Mouse (Mus musculus) hindlimb bud, embryonic 11.5 days (tissue): ENCODE data around the gene Rps5.
"Not testable (repeated sequence)": the region's sequence is repeated elsewhere in the genome, so short reads cannot be mapped to it uniquely, and the experiment has no call there.

Experiments
- DNase-seq: peaks from one replicate; pipeline ENCODE4 v3.0.0-alpha.2; 2012; ENCODE audit warnings: low read depth, low spot score; ENCODE audit errors: extremely low spot score

Rps5 gene

DNA sequence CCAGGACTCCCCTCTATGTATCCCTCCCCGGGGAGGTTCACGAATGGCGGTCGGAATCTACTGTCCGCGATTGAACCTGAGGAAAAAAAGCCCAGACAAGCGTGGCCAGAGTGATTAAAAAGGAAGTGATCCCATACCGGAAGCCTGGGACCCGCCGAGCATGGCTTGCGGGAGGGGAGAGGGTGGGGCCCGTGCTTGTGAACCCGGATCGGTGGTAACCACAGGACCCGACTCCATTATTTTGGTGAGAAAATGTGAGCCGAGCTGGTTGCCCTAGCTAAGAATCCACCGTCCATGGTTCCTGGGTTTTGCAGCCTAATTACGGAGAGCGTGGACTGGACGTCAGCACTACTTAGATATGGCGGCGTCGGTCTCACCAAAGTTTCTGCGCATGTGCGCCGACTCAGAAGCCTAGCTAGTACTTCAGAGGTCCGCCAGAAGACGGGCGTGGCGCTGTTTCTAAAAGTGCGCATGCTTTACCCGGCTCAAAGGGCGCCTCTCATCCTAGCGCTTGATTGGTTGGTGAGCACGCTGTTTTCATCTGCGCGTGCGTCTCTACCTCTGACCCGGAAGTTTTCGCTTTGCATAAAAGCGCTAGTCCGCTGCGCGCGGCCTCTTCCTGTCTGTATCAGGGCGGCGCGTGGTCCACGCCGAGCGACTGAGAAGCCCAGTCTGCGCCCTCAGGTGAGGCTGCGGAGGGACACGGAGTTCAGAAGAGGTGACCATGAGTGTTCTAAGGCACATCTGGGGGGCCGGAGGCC is at the start of gene Rps5:
Gene Rps5 (plus strand): TSS at position 586 of the 761 bp plus-strand sequence.
- peak; percentile 98 for DNase-seq

DNA sequence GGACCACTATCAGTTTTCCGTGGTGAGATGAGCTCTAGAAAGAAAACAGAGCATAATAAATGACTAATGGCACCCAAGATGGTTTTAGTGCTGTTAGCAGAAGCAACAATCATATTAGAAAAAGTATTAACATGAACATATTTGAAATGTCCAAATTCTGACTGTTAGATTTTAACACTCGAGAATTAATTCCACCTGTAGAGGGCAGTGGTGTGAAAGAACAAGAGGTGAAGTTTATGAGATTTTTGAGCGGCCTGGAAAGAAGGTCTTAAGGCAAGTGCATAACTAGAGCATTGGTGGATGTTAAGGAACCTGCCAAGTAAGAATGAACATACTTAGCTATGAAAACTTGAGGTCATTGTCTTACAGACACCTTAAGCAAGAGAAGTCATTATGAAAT is 47.8 kb upstream of the Rps5 start:
- peak; percentile 16 for DNase-seq

- no peak for DNase-seq
Observed at GRCm38 (mm10) chr7:12880036-12880435, 42.1 kb upstream of the Rps5 start.

GRCm38 (mm10) chr7:12880497-12880896 is 41.6 kb upstream of the Rps5 start:
- not testable (repeated sequence) for DNase-seq

- DNase-seq, result peak; percentile 89
Observed at GRCm38 (mm10) chr7:12880911-12881660, 41.0 kb upstream of the Rps5 start, which contains the start of gene Zfp128. TSS of gene Zfp128 (plus strand) at chr7:12881177.

- DNase-seq, result no peak
Observed at GRCm38 (mm10) chr7:12886563-12887266, 35.4 kb upstream of the Rps5 start.

- DNase-seq, result no peak
Observed at GRCm38 (mm10) chr7:12887585-12887984, 34.5 kb upstream of the Rps5 start.

- no peak for DNase-seq
Observed at GRCm38 (mm10) chr7:12890928-12891327, 31.2 kb upstream of the Rps5 start.

DNA sequence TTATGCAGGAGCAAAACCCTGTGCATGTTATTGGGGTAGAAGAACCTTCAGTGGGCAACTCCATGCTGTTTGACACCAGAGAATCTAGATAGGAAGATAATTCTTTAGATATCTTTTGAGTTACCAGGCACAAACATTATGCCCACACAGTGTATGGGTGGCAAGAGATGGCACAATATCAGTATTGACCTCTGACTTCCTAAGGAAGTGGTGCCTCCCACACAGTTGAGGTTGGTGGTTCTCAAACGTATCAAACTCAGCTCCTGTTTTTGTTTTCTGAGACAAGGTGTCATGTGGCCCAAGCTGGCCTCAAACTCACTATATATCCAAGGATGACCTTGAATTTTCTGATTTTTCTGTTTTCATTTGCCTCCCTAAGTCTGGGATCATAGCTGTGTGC is 30.8 kb upstream of the Rps5 start:
- DNase-seq, result no peak

DNA sequence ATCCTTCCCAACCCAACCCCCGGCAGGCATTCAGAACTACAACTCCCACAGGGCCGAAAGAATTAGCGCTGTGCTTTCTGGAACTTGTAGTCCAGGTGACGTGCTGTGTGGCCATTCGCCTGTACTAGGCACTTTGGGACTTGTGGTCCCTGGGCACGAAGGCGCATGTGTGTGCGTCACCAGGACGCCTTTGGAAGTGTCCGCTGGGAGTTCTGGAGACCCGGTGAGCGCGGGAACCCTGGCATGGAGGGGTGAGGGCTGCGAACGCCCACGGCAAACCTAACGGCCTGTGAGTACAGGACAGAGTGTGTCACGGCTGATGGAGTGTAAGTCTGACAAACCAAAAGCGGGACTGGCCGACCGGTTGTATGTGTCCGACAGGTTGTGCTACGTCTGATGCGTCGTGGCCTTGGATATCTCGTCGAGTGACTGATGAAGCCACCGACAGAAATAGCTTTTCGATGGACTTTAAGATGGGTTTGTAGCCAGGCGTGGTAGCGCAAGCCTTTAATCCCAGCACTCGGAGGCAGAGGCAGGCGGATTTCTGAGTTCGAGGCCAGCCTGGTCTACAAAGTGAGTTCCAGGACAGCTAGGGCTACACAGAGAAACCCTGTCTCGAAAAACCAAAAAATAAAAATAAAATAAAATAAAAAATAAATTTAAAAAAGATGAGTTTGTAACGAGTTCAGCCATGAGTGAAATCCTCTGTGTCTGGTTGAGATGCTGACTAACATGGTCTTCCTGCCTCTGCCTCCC is 24.3 kb upstream of the Rps5 start, which contains the start of gene Zscan22:
Gene Zscan22 (plus strand): TSS at position 161 of the 756 bp plus-strand sequence.
- peak; percentile 92 for DNase-seq

DNA sequence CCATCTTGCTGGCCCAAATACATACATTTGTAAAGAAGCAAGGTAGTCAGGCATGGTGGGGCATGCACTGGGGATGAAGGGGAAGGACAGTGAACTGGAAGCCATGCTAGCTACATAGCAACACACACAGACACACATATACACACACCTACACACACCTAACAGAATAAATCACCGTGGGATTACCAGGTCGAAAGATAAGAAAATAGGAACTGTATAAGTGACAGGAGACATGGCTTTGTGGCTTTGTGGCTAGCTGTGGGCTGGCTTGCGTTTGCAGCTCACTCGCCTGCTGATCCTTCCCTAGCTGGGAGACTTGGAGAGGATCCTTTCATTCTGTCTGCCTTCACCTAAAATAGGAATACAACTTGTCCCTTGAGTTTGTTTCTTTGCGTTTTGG is 20.6 kb upstream of the Rps5 start:
- no peak for DNase-seq

- no peak for DNase-seq
Observed at GRCm38 (mm10) chr7:12903623-12904022, 18.5 kb upstream of the Rps5 start.

- no peak for DNase-seq
Observed at GRCm38 (mm10) chr7:12905146-12905545, 16.9 kb upstream of the Rps5 start.

GRCm38 (mm10) chr7:12909498-12909962 is 12.6 kb upstream of the Rps5 start:
- DNase-seq, result no peak

DNA sequence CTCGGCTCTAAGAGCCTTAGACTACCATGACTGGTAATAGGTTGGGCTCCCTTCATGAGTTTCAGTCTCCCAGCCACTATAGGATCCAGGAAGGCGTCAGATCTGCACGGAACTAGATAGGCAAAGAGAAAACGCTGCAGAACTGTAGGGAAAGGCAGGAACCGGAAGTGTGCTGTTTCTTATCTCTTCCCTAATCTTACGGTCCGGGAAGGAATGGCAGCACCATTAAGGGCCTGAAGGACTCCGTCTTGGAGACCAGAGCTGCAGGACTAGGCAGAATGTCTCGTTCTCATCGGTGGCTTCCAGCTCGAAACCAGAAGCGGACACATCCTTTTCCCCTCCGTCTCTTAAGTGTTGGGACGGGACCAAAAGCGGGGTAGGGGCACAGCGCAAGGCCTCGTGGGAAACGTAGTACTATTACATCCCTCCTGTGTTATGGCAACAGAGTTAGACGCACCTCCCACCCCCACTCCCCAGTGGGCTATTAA is 11.9 kb upstream of the Rps5 start:
- no peak for DNase-seq

DNA sequence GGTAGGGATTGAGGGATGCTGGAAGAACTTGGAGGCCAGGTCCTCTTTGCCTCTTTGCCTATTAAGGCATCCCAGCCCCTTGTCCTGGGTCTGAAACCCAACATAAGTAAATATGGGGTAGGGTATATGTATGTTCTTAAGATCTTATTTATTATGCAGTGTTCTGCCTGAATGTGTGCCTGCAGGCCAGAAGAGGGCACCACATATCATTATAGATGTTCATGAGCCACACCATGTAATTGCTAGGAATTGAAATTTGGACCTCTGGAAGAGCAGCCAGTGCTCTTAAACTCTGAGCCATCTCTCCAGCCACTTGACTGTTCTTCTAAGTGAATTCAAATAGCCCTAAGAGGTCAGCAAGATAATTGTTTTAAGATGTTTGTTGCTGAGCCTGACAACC is 8.5 kb upstream of the Rps5 start:
- no peak for DNase-seq

GRCm38 (mm10) chr7:12920495-12920894 is 1.6 kb upstream of the Rps5 start:
- not testable (repeated sequence) for DNase-seq

DNA sequence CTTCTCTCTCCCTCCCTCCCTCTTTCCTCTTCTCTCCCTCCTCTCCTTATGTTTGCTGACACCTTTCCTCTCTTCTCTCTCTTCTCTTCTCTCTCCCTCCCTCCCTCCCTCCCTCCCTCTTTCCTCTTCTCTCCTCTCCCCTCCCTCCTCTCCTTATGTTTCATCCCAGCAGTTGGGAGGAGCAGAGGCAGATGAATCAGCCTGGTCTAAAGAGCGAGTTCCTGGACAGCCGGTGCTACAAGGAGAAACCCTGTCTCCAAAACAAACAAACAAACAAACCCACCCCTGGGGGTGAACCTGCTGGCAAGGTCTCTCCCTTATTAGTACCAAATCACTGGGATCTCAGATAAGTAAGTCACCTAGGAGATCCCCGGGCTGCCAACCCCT is 779 bp upstream of the Rps5 start:
- no peak for DNase-seq

DNA sequence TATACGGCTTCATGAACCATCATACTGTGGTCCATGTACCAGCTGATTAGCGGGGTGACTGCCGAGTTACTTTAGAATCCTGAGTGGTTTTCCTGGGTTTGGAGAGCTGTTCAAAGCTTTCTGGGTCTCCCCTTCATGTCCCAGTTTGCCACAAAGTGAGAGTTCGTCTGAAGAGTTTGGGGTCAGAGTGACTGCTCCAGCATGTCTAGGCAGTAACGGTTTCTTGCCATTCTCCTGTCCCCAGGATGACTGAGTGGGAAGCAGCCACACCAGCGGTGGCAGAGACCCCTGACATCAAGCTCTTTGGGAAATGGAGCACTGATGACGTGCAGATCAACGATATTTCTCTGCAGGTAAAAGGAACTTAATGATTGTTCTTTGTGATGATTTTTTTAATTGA is 639 bp downstream of the Rps5 start:
- no peak for DNase-seq

DNA sequence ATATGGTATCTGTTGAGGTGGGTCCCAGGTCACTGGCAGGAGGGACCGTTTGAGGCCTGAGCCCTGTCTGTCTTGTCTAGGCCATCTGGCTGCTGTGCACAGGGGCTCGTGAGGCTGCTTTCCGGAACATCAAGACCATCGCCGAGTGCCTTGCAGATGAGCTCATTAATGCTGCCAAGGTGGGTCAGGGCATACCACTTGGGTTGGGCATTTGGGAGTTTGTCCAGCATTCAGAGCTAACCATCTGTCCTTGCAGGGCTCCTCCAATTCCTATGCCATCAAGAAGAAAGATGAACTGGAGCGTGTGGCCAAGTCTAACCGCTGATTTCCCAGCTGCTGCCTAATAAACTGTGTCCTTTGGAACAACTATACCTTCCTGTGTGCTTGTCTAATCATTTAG is 4.2 kb downstream of the Rps5 start:
- DNase-seq, result no peak
